Mouse (Mus musculus) adrenal gland, adult (tissue): ENCODE measurements around the gene Pomt1.
"Not testable (repeated sequence)": the region's sequence is repeated elsewhere in the genome, so short reads cannot be mapped to it uniquely, and the experiment has no call there.

Experiments used
- DNase-seq, 2 experiments: peaks; one replicate each; pipeline ENCODE4 v3.0.0; 2022 to 2023; ENCODE audit warnings: low spot score in 1 of 2; ENCODE audit not compliant: inconsistent age in 2 of 2

Gene Pomt1

DNA sequence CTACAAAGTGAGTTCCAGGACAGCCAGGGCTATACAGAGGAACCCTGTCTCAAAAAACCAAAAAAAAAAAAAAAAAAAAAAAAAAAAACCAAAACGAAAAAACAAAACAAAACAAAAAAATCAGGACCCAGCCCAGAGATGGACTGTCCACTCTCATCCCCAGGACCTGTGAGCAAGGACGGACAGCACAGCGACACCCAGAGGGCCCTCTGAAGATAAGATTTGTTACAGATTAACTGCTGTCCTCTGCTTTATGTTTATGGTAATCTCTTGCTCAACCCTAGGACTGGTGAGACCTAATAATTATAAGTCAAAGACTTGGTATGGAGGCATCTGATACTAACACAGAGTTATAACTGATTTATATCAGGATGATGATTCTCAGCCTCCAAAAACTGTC, 39.4 kb downstream of the Pomt1 start:
- no peak for DNase-seq

DNA sequence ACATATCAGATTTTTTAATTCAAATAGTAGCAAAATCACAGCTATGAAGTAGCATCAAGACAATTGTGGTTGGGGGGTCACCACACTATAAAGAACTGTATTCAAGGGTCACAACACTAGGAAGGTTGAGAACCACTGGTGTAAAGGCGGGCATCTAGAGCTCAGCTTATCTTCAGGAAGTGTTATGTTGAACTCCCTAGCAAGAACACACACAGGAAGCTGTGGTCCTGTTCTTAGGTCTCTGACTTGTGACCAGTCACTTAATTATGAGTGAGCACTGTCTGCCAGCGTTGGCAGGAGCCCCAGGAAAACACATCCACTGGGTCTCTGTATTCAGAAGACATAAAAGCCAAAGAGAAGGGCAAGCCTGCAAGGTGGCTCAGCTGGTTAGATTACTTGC, 45.9 kb downstream of the Pomt1 start:
- no peak for DNase-seq

DNA sequence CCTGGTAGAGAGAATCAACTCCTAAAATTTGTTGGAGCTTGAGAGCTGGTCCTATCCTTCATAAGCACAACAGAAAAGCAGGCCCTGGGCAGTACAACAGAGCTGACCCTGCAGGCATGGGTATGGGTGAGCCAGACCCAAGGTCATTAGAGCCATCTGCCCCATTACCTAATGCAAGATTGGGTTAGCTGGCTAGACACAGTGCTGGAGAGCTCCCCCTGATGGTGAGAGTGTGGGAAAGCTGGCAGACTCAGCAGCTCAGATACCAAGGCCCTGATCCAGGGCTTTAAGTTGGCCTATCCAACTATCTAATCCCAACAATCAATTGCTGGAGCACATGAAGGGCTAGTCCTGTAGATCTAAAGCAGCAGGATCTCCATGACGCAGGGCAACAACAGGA, 46.3 kb downstream of the Pomt1 start:
- DNase-seq = peak; percentile 85 to 95

DNA sequence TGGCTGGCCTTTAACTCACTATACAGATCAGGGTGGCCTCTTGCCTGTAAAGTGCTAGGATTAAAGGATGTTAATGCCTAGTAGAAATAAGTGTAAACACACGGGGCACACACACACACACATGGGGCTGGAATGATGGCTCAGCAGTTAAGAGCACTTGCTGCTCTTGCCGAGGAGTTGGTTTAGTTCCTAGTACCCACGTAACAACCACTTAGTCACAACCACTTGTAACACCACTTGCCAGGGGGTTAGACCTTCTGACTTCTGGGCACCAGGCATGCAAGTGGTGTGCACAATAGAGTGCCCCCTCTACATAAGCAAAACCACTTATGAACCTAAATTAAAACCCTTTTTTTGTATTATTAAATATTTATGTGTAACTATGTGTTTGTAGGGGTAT, 47.6 kb downstream of the Pomt1 start:
- DNase-seq = no peak

DNA sequence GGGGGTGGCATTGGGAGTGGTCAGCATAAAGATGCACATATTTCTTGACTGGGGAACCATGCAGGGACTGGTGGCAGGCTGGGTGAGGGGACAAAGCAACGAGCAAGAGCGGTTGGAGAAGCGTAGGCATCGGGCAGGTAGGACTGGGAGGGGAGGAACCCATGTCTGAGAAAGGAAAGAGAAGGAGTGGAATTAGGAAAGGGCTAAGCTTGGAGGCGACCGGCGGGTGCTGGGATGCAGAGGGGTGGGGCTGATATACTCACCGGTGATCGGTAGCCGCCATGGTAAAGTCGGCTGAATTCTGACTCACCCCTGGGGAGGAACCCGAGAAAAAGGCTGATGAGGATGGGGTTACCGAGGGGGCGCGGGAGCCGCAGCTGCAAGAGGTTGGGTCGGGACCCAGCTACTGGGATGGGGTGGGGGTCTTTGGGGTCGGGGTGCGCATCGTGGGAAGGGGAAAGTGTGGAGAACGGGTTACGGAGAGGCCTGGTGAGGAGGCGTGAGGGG, 51.0 kb downstream of the Pomt1 start, which contains the start of gene Golga2:
Gene Golga2, plus strand, starts transcription at position 51 of the 507 bp plus-strand sequence.
- no peak for DNase-seq

DNA sequence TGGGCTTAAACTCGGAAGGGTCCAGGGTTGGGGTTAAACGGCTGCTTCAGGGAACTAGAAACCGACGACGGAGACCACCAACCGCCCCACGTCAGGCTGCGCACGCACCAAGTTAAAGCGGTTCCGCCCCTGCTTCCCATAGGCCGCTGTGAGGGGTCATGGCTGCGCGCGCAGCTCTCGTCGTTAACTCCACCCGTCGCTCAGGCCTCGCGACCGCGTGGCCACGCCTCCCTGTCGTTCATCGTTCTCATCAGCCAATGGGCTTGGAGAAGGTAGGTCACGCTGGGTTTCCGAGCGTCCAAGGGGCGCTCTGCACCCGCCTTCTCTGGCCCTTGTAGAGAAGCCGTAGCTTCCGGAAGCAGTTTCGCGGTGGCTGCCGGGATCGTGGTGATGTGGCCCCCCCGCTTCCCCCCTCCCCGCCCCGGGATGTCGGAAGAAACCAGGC, 51.6 kb downstream of the Pomt1 start, which contains the start of gene Swi5:
Gene Swi5, minus strand, starts transcription at position 153 of the 445 bp plus-strand sequence.
- peak; percentile 99 for DNase-seq

DNA sequence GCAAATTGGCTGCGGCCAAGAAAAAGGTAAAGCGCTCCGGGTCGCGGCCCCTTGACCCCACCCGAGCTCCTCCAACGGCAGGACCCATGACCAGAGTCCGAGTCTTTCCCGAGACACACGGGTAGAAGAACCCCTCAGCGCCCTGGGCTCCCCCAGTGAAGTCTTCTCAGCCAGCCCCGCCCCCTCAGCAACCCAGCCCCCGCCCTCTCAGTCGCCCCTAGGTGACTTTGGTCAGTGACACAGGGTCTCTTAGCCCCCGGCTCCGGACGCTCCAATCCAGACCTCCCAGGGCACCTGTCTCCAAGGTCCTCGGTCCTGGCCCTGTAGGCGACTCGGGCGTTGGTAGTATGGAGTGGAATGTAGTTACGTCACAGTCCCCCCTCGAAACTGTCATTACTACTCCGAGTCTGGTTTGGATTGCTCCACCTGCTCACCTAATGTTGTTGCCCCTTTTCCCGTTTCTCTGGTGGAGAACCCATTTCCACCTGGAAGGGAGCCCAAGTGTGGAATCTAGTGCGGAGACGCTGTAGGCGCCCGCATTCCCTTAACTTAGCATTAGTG, 52.1 kb downstream of the Pomt1 start:
- no peak for DNase-seq

DNA sequence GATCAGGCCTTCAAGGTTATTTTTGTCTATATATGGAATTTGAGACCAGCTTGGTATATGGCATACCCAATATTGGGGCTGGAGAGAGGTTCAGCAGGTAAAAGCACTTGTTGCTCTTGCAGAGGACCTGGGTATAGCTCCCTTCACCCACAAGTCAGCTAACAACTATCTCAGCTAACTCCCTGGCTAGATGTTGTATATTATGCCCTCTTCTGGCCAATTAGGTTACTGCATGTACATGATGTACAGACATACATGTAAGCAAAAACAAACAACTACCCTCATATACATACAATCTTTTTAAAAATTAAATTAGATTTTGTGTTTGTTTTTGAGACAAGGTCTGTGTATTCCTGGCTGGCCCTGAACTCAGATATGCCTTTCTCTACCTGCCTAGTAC, 53.2 kb downstream of the Pomt1 start:
- DNase-seq = peak in 1 of 2 experiments; percentile 78

DNA sequence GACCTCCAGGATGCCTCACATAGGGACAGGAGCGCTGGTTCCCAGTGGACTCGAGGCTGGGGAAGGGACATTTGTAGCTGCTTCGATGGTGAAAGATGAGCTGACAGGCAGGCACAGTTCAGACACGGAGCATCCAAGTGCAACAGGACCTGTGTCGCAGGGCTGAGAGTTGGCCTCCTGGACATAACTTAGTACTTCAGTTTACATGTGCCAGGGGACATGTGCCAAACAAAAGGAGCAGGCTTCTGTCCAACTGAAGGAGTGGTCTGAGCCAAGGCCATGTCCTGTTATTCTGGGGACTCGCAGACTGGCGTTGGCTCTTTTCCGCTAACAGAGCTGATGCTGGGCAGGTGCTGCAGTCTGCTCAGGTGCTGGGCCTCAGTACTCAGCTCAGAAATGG, 58.0 kb downstream of the Pomt1 start:
- DNase-seq = peak; percentile 50 to 76

DNA sequence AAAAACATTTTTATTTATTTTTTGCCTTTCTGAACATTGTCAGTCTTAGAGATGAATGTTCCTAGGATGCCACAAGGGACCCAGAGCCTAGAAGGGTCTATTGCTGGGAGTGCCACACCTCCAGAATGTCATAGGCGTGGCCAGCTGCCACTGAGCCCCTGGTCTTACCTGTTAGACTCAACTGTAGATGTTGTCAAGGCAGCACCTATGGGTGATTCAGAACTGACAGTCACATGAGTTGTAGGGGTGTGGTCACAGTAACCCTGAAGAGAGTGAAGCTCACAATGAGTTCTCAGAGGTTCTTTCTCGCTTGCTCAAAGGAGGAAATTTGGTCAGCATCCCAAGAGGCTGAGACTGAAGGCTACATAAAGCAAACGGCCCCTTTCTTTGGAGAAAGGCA, 58.9 kb downstream of the Pomt1 start:
- no peak for DNase-seq

DNA sequence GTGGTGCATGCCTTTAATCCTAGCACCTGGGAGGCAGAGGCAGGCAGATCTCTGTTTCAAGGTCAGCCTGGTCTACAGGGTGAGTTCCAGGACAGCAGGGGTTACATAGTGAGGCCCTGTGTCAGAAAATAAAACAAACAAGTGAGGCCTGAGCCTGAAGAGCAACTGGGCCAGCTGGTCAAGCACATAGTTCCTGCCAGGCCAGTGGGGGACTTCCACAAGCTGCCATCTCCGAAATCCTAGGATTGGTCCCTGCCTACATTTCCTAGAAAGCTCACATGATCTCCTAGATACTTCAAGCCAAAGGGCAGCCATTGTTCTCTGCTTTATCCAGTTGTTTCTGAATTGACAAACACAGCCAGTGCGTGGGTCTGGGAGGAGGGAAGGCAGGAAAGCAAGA, 59.5 kb downstream of the Pomt1 start:
- not testable (repeated sequence) for DNase-seq

DNA sequence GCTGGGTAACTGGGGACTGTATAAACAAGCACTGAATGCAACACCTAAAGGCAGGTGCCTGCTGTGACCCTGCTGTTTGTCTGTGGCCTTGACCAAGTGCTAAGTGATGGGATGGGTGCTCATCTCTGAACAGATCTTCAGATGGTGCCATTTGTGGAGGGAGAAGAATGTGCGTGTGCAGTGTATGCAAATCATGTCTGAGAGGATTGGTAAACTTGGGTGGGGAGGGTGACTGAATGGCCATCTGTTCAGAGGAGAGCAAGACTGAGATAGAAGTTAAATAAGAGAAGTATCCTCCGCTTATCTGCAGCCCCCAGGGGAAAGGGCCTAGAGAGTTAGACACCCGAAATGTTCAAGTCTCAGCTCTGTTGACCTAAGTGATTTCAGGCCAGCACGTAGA, 63.1 kb downstream of the Pomt1 start:
- DNase-seq = no peak

DNA sequence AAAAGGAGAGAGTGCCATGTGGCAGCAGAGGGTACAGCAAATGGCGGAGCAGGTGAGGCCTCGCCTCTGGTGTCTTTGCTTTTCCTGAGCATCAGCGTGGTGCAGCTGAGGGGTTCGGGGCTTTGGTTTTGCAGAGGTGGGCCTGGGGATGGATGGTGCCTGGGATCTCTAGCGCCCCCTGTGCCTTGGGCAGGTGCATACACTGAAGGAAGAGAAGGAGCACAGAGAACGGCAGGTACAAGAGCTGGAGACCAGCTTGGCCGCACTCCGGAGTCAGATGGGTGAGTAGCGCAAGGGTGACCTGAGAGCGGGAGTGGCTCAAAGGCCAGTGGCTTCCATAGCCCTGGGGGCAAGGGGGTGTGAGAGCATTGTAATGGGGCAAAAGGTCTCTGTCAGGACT, 66.6 kb downstream of the Pomt1 start:
- no peak for DNase-seq

DNA sequence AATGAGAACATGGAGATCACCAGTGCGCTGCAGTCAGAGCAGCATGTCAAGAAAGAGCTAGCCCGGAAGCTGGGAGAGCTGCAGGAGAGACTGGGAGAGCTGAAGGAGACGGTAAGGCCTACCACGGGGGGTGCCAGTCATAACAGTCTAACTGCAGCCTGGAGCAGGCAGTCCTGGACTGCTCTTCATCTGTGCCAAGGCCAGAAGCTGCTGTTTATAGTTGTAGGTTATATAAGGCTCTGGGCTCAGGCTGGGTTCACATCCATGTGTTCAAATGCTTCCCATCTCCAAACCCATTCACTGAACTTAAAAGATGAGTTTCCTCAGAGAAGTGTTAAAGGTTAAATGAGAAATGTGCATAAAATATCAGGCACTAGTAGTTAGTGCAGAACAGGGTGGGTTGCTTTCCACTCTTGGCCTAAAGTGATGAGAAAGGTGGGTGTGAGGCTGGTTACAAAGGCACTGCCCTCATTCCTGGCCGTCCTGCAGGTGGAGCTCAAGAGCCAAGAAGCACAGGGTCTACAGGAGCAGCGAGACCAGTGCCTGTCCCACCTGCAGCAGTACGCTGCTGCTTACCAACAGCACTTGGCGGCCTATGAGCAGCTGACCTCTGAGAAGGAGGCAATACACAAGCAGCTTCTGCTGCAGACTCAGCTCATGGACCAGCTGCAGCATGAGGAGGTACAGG, 67.9 kb downstream of the Pomt1 start:
- DNase-seq = peak; percentile 52 to 79
